In the genomic region with DNA sequence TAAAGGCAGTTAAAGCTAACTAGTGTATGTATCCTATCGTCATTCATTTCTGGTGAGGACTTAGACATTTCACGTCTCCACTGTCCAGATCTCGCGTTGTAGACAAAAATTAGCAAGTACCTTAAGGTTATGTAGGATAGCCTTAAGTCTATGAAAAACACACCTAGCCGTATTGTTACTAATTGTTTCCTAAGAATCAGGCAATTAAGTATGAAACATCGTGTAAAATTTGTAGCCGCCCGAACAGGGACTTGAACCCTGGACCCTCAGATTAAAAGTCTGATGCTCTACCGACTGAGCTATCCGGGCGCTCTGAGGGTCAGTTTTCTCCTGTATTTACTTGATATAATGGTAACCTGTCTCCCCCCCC, we compare ENCODE assay signal across 7 mouse cellular contexts. TPM values are rescaled to one million over a fixed set of nuclear protein-coding genes. Genes with fewer than 3 reads are reported as not detected.
A peak's percentile ranks its signal among the peaks of the same experiment; 100 is the strongest.
DNase-seq lines count a peak whose midpoint lies in the region; ATAC-seq and TF ChIP-seq lines count a peak whose summit lies in the region.

No protein-coding gene starts in this region.

- no peaks in the 10 kb centered on the region for H3K4me1 ChIP-seq in ES-Bruce4 (ENCODE audit: control insufficient read depth, insufficient read depth, low read length)
- H3K4me1 ChIP-seq in embryonic facial prominence, embryonic 10.5 days = peaks cover 13% of the 10 kb centered on the region
- H3K4me1 ChIP-seq in heart, embryonic 13.5 days = peaks cover 7% of the 10 kb centered on the region
- H3K4me1 ChIP-seq in kidney, postnatal 0 days (replicated peaks; ENCODE audit: insufficient read depth, low read length) = no peaks in the 10 kb centered on the region
- H3K4me1 ChIP-seq in liver, postnatal 0 days (ENCODE audit: insufficient read depth) = peaks cover 11% of the 10 kb centered on the region
- peaks cover 3% of the 10 kb centered on the region; the same call in 1 of the 2 replicates for H3K4me1 ChIP-seq in neural tube, embryonic 14.5 days (ENCODE audit: control insufficient read depth, insufficient read depth, low read length)

- no peak for ATAC-seq in heart, embryonic 13.5 days (ENCODE audit: extremely low read depth, insufficient number of reproducible peaks, low FRiP score, low TSS enrichment)
- peak; percentile 72 for ATAC-seq in kidney, postnatal 0 days (replicated peaks; ENCODE audit: low FRiP score, low read depth)
- ATAC-seq in liver, postnatal 0 days = peak; percentile 72
- peak; percentile 78 for ATAC-seq in neural tube, embryonic 14.5 days (ENCODE audit: low read depth)

- WGBS in embryonic facial prominence, embryonic 10.5 days = 3% methylated on average over 11 of the region's 11 CpGs
- 3% methylated on average over 11 of the region's 11 CpGs for WGBS in heart, embryonic 13.5 days
- 3% methylated on average over 11 of the region's 11 CpGs for WGBS in kidney, postnatal 0 days
- WGBS in liver, postnatal 0 days (ENCODE audit: insufficient replicate concordance) = 2% methylated on average over 11 of the region's 11 CpGs
- 3% methylated on average over 11 of the region's 11 CpGs for WGBS in neural tube, embryonic 14.5 days

- no peak for TF ChIP-seq EP300 in ES-Bruce4 (IDR thresholded peaks at IDR 0.05; ENCODE audit: insufficient read depth, low read depth, low read length)
- no peak for TF ChIP-seq EP300 in liver, postnatal 0 days (IDR thresholded peaks at IDR 0.05; ENCODE audit: low read depth)

- no peak for TF ChIP-seq POLR2A in ES-Bruce4 (IDR thresholded peaks at IDR 0.05; ENCODE audit: insufficient read depth, low read length)

- H3K27ac ChIP-seq in ES-Bruce4 (ENCODE audit: insufficient read depth, low read length) = 0 out of 2 replicates have a peak overlapping the region, but pooled peaks have one; percentile 17
- H3K27ac ChIP-seq in embryonic facial prominence, embryonic 10.5 days (replicated peaks) = no peak overlapping the region
- peak overlapping the region; percentile 45; the same call in 1 of the 2 replicates for H3K27ac ChIP-seq in heart, embryonic 13.5 days (replicated peaks)
- H3K27ac ChIP-seq in kidney, postnatal 0 days = no peak overlapping the region
- peak overlapping the region; percentile 88 for H3K27ac ChIP-seq in liver, postnatal 0 days (ENCODE audit: low read depth)
- H3K27ac ChIP-seq in neural tube, embryonic 14.5 days (ENCODE audit: low read depth, low read length) = no peak overlapping the region

- H3K9me3 ChIP-seq in ES-Bruce4 (replicated peaks; ENCODE audit: control insufficient read depth, insufficient read depth, low read length, poor library complexity, severe bottlenecking) = no peaks in the 10 kb centered on the region
- no peaks in the 10 kb centered on the region for H3K9me3 ChIP-seq in embryonic facial prominence, embryonic 10.5 days
- H3K9me3 ChIP-seq in heart, embryonic 13.5 days = no peaks in the 10 kb centered on the region
- no peaks in the 10 kb centered on the region for H3K9me3 ChIP-seq in kidney, postnatal 0 days (replicated peaks; ENCODE audit: low read length)
- H3K9me3 ChIP-seq in liver, postnatal 0 days (ENCODE audit: low read length) = no peaks in the 10 kb centered on the region
- H3K9me3 ChIP-seq in neural tube, embryonic 14.5 days (ENCODE audit: control insufficient read depth, low read length) = no peaks in the 10 kb centered on the region

- H3K9ac ChIP-seq in ES-Bruce4 (ENCODE audit: low read depth, poor library complexity, severe bottlenecking) = peak overlapping the region; percentile 64
- peak overlapping the region; percentile 65 for H3K9ac ChIP-seq in heart, embryonic 13.5 days
- no peak overlapping the region; the same call in 1 of the 2 replicates for H3K9ac ChIP-seq in kidney, postnatal 0 days (ENCODE audit: low read depth, low read length)
- H3K9ac ChIP-seq in liver, postnatal 0 days (replicated peaks) = peak overlapping the region; percentile 78
- no peak overlapping the region for H3K9ac ChIP-seq in neural tube, embryonic 14.5 days (replicated peaks; ENCODE audit: low read depth, low read length)

- no peaks in the 10 kb centered on the region for H3K27me3 ChIP-seq in ES-Bruce4 (ENCODE audit: control insufficient read depth, insufficient read depth, low read length, poor library complexity, severe bottlenecking)
- no peaks in the 10 kb centered on the region for H3K27me3 ChIP-seq in embryonic facial prominence, embryonic 10.5 days (replicated peaks; ENCODE audit: low read depth, poor library complexity, severe bottlenecking)
- H3K27me3 ChIP-seq in heart, embryonic 13.5 days (replicated peaks) = no peaks in the 10 kb centered on the region
- no peaks in the 10 kb centered on the region for H3K27me3 ChIP-seq in kidney, postnatal 0 days (ENCODE audit: insufficient read depth, low read length)
- H3K27me3 ChIP-seq in liver, postnatal 0 days (ENCODE audit: insufficient read depth, low read length) = no peaks in the 10 kb centered on the region
- H3K27me3 ChIP-seq in neural tube, embryonic 14.5 days (ENCODE audit: control insufficient read depth, insufficient read depth, low read length) = no peaks in the 10 kb centered on the region

- peak; percentile 60 for DNase-seq in adipocyte (ENCODE audit: low spot score)
- DNase-seq in embryonic facial prominence, embryonic 10.5 days (ENCODE audit: low spot score) = peak; percentile 71
- peak; percentile 65 for DNase-seq in kidney, postnatal 0 days (ENCODE audit: low spot score)
- DNase-seq in liver, postnatal 0 days = peak; percentile 56

- H3K4me2 ChIP-seq in heart, embryonic 13.5 days = peak overlapping the region; percentile 74
- peak overlapping the region; percentile 54 for H3K4me2 ChIP-seq in kidney, postnatal 0 days (ENCODE audit: low read length)
- H3K4me2 ChIP-seq in liver, postnatal 0 days (ENCODE audit: low read depth, low read length) = peak overlapping the region; percentile 71
- H3K4me2 ChIP-seq in neural tube, embryonic 14.5 days (ENCODE audit: low read depth, low read length) = peak overlapping the region; percentile 56; the same call in 1 of the 2 replicates

- H3K36me3 ChIP-seq in ES-Bruce4 (ENCODE audit: control insufficient read depth, insufficient read depth, low read length, poor library complexity, severe bottlenecking) = no peaks in the 10 kb centered on the region
- no peaks in the 10 kb centered on the region for H3K36me3 ChIP-seq in embryonic facial prominence, embryonic 10.5 days (replicated peaks)
- no peaks in the 10 kb centered on the region for H3K36me3 ChIP-seq in heart, embryonic 13.5 days
- no peaks in the 10 kb centered on the region for H3K36me3 ChIP-seq in kidney, postnatal 0 days (ENCODE audit: insufficient read depth, low read length)
- no peaks in the 10 kb centered on the region for H3K36me3 ChIP-seq in liver, postnatal 0 days (replicated peaks; ENCODE audit: insufficient read depth, low read length)
- H3K36me3 ChIP-seq in neural tube, embryonic 14.5 days (ENCODE audit: control insufficient read depth, insufficient read depth, low read length) = no peaks in the 10 kb centered on the region

- peak overlapping the region; percentile 21; the same call in 1 of the 2 replicates for H3K4me3 ChIP-seq in ES-Bruce4 (ENCODE audit: low read depth, low read length)
- H3K4me3 ChIP-seq in embryonic facial prominence, embryonic 10.5 days = peak overlapping the region; percentile 70
- peak overlapping the region; percentile 66 for H3K4me3 ChIP-seq in heart, embryonic 13.5 days
- peak overlapping the region; percentile 49 for H3K4me3 ChIP-seq in kidney, postnatal 0 days (replicated peaks; ENCODE audit: low read depth, low read length)
- peak overlapping the region; percentile 63 for H3K4me3 ChIP-seq in liver, postnatal 0 days (ENCODE audit: low read depth, low read length)
- H3K4me3 ChIP-seq in neural tube, embryonic 14.5 days (ENCODE audit: low read depth, low read length) = peak overlapping the region; percentile 47

- no peak for TF ChIP-seq CTCF in ES-Bruce4 (IDR thresholded peaks at IDR 0.05; ENCODE audit: low read depth, low read length)
- TF ChIP-seq CTCF in kidney, postnatal 0 days (IDR thresholded peaks at IDR 0.05; ENCODE audit: low read depth) = no peak
- no peak for TF ChIP-seq CTCF in liver, postnatal 0 days (IDR thresholded peaks at IDR 0.05; ENCODE audit: low read depth)

RNA-seq across cellular contexts. Expression of gene Mdm4, which starts 3.7 kb away (rescaled TPM):
- polyA plus RNA-seq in ES-Bruce4 (2011; ENCODE audit: insufficient read depth, insufficient read length, low read depth, missing spikeins) = 484 and 490 TPM in 2 replicates
- polyA plus RNA-seq in embryonic facial prominence, embryonic 10.5 days (2016; fragmentation: Nextera tagmentation; extraction: Ambion mirVana) = 37.7 and 41.4 TPM in 2 replicates
- polyA plus RNA-seq in heart, embryonic 13.5 days (2015; fragmentation: Nextera tagmentation; extraction: Ambion mirVana) = 19.2 and 23.4 TPM in 2 replicates
- polyA plus RNA-seq in kidney, postnatal 0 days (2015; fragmentation: Nextera tagmentation; extraction: Ambion mirVana) = 16.7 and 17.5 TPM in 2 replicates
- polyA plus RNA-seq in liver, postnatal 0 days (2015; fragmentation: Nextera tagmentation; extraction: Ambion mirVana) = 5.8 and 9.0 TPM in 2 replicates
- 50.9 and 78.8 TPM in 2 replicates for polyA plus RNA-seq in neural tube, embryonic 14.5 days (2014; fragmentation: Nextera tagmentation; extraction: Ambion mirVana)

RNA-seq across cellular contexts. Expression of gene Pik3c2b, which starts 11.4 kb away (rescaled TPM):
- polyA plus RNA-seq in ES-Bruce4 (2011; ENCODE audit: insufficient read depth, insufficient read length, low read depth, missing spikeins) = 6.0 and 6.4 TPM in 2 replicates
- polyA plus RNA-seq in embryonic facial prominence, embryonic 10.5 days (2016; fragmentation: Nextera tagmentation; extraction: Ambion mirVana) = 8.6 and 10.5 TPM in 2 replicates
- polyA plus RNA-seq in heart, embryonic 13.5 days (2015; fragmentation: Nextera tagmentation; extraction: Ambion mirVana) = 8.5 and 9.5 TPM in 2 replicates
- 3.0 and 3.2 TPM in 2 replicates for polyA plus RNA-seq in kidney, postnatal 0 days (2015; fragmentation: Nextera tagmentation; extraction: Ambion mirVana)
- polyA plus RNA-seq in liver, postnatal 0 days (2015; fragmentation: Nextera tagmentation; extraction: Ambion mirVana) = 0.83 and 1.00 TPM in 2 replicates
- polyA plus RNA-seq in neural tube, embryonic 14.5 days (2014; fragmentation: Nextera tagmentation; extraction: Ambion mirVana) = 14.2 and 17.2 TPM in 2 replicates

Comparison
In these comparisons a context has a peak if more than half of its experiments do, and no peak if none do; other contexts are left out.
1. H3K27ac ChIP-seq: peak in ES-Bruce4 (single experiment), heart, embryonic 13.5 days (single experiment) and liver, postnatal 0 days (single experiment); none in embryonic facial prominence, embryonic 10.5 days (single experiment), kidney, postnatal 0 days (single experiment) and neural tube, embryonic 14.5 days (single experiment).
2. H3K9ac ChIP-seq: peak in ES-Bruce4 (single experiment), heart, embryonic 13.5 days (single experiment) and liver, postnatal 0 days (single experiment); none in kidney, postnatal 0 days (single experiment) and neural tube, embryonic 14.5 days (single experiment).
3. Peak in every context shown above with its lines, with median percentiles within 50 percentile points of each other: H3K4me3 ChIP-seq, DNase-seq and H3K4me2 ChIP-seq.